Mouse (Mus musculus) left cerebral cortex, postnatal 4 days (tissue): ENCODE data around the gene Scube1. TPM values are rescaled to one million over a fixed set of nuclear protein-coding genes. Genes with fewer than 3 reads are reported as not detected.

Source experiments
- DNase-seq: peaks from one replicate; pipeline ENCODE4 v3.0.0-alpha.2; 2022
- intact Hi-C: fragments of 180-260 bp; cut with DNase I; formaldehyde crosslinking; loops from one replicate; pipeline ENCODE4 v1.15.1; 2025
- total RNA-seq, 2 experiments: library from RNA; stranded (reverse); gene quantifications; 2 replicates each; pipeline ENCODE4 v1.2.3; 2021

The Scube1 gene
- total RNA-seq, 2 experiments from 2014 or later: 61.6 to 73.2 TPM

- no peak for DNase-seq
- intact Hi-C loops: no loop called here
These were observed 12.5 kb downstream of the Scube1 start for GRCm38 (mm10) chr15:83712361-83712760.

GRCm38 (mm10) chr15:83709889-83710774 lies 14.7 kb downstream of the Scube1 start:
- intact Hi-C loops: no loop called here
- no peak for DNase-seq

- peak; percentile 84 for DNase-seq
- intact Hi-C loops: no loop called here
These were observed 18.2 kb downstream of the Scube1 start for GRCm38 (mm10) chr15:83706528-83707199.

GRCm38 (mm10) chr15:83700593-83700923 lies 24.3 kb downstream of the Scube1 start:
- no peak for DNase-seq
- intact Hi-C loops: no loop called here

GRCm38 (mm10) chr15:83699834-83700592 lies 24.8 kb downstream of the Scube1 start:
- intact Hi-C loops: no loop called here

GRCm38 (mm10) chr15:83699132-83699833 lies 25.5 kb downstream of the Scube1 start:
- no peak for DNase-seq
- intact Hi-C loops: no loop called here

More at GRCm38 (mm10) chr15:83699834-83700592, 24.8 kb downstream of the Scube1 start:
- DNase-seq: no peak

- intact Hi-C loops: no loop called here
- DNase-seq: peak; percentile 63
These were observed 28.0 kb downstream of the Scube1 start for GRCm38 (mm10) chr15:83696681-83697381.

GRCm38 (mm10) chr15:83695159-83695558 lies 29.7 kb downstream of the Scube1 start:
- DNase-seq: peak; percentile 25

GRCm38 (mm10) chr15:83691901-83692361 lies 32.9 kb downstream of the Scube1 start:
- intact Hi-C loops: no loop called here
- DNase-seq: peak; percentile 32

More at GRCm38 (mm10) chr15:83695159-83695558, 29.7 kb downstream of the Scube1 start:
- intact Hi-C loops: no loop called here

GRCm38 (mm10) chr15:83689946-83690345 lies 34.9 kb downstream of the Scube1 start:
- intact Hi-C loops: no loop called here
- no peak for DNase-seq

GRCm38 (mm10) chr15:83686601-83687000 lies 38.2 kb downstream of the Scube1 start:
- DNase-seq: no peak
- intact Hi-C loops: no loop called here

- intact Hi-C loops: no loop called here
- DNase-seq: no peak
These were observed 38.9 kb downstream of the Scube1 start for GRCm38 (mm10) chr15:83685950-83686349.

- intact Hi-C loops: no loop called here
- no peak for DNase-seq
These were observed 41.7 kb downstream of the Scube1 start for GRCm38 (mm10) chr15:83683051-83683561.

- no peak for DNase-seq
- intact Hi-C loops: no loop called here
These were observed 44.5 kb downstream of the Scube1 start for GRCm38 (mm10) chr15:83680300-83680699.

GRCm38 (mm10) chr15:83679729-83680128 lies 45.1 kb downstream of the Scube1 start:
- intact Hi-C loops: no loop called here
- DNase-seq: no peak

- DNase-seq: no peak
- intact Hi-C loops: no loop called here
These were observed 46.2 kb downstream of the Scube1 start for GRCm38 (mm10) chr15:83678606-83679005.

- intact Hi-C loops: no loop called here
- DNase-seq: peak; percentile 66
These were observed 46.7 kb downstream of the Scube1 start for GRCm38 (mm10) chr15:83678089-83678488.

GRCm38 (mm10) chr15:83677098-83677497 lies 47.7 kb downstream of the Scube1 start:
- intact Hi-C loops: no loop called here
- no peak for DNase-seq

GRCm38 (mm10) chr15:83676286-83676685 lies 48.5 kb downstream of the Scube1 start:
- intact Hi-C loops: no loop called here
- DNase-seq: no peak

GRCm38 (mm10) chr15:83673621-83674020 lies 51.2 kb downstream of the Scube1 start:
- intact Hi-C loops: no loop called here
- DNase-seq: no peak
